Mouse (Mus musculus): ENCODE measurements around the gene Syngap1. TPM values are rescaled to one million over a fixed set of nuclear protein-coding genes. Genes with fewer than 3 reads are reported as not detected.
A peak's percentile ranks its signal among the peaks of the same experiment; 100 is the strongest.
"Not testable (repeated sequence)": the region's sequence is repeated elsewhere in the genome, so short reads cannot be mapped to it uniquely, and the experiment has no call there.

The Syngap1 gene
- 0.21 and 0.28 TPM in 2 replicates for polyA plus RNA-seq (2015; fragmentation: Nextera tagmentation; extraction: Ambion mirVana)

DNA sequence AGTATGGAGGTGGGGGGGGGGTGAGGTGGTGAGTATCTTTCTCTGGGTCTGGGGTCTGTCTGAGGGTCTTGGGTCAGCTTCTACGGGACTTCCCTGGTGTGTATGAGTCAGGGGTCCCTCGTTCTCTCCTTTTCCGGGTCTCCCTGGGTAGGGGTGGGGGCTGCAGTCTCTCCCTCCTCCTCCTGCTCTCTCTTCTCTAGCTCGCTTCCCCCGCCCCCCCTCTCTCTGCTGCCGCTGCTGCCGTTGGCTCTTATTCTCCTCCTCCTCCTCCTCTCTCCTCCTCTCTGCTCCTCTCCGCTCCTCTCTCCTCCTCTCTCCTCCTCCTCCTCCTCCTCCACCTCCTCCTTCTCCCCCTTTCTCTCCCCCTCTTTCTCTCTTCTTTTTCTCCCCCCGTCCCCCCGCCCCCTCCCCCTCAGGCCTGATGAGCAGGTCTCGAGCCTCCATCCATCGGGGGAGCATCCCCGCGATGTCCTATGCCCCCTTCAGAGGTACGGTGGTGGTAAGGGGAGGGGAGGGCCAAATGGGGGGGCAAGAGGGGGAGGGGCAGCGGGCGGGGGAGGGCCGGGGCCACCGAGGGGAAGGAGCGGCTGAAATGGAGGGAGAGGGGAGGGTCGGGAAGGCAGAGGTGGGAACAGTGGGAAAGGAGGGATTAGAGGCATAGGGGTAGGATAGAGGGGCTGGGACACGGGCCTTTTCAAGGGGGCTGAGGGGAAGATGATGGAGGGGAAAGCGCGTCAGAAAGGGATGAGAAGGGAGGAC lies at the start of gene Syngap1:
Gene Syngap1 (plus strand): TSS at position 223 of the 759 bp plus-strand sequence.
- Histone ChIP-seq H3K9me3 (replicated peaks) (no peaks in the 10 kb centered on the region), H3K36me3 (replicated peaks) (peaks cover 16% of the 10 kb centered on the region), H3K4me1 (replicated peaks) (peaks cover 59% of the 10 kb centered on the region), H3K4me2 (peak within 1 kb of the TSS; percentile 97), H3K27me3 (peaks cover 14% of the 10 kb centered on the region; the same call in 1 of the 2 replicates), H3K4me3 (replicated peaks) (peak within 1 kb of the TSS; percentile 77), H3K9ac (peak within 1 kb of the TSS; percentile 83), H3K27ac (replicated peaks) (peak within 1 kb of the TSS; percentile 96)
- WGBS (ENCODE audit: insufficient replicate concordance) = 8% methylated on average over 19 of the region's 24 CpGs
- ATAC-seq (ENCODE audit: insufficient read depth) = no peak

DNA sequence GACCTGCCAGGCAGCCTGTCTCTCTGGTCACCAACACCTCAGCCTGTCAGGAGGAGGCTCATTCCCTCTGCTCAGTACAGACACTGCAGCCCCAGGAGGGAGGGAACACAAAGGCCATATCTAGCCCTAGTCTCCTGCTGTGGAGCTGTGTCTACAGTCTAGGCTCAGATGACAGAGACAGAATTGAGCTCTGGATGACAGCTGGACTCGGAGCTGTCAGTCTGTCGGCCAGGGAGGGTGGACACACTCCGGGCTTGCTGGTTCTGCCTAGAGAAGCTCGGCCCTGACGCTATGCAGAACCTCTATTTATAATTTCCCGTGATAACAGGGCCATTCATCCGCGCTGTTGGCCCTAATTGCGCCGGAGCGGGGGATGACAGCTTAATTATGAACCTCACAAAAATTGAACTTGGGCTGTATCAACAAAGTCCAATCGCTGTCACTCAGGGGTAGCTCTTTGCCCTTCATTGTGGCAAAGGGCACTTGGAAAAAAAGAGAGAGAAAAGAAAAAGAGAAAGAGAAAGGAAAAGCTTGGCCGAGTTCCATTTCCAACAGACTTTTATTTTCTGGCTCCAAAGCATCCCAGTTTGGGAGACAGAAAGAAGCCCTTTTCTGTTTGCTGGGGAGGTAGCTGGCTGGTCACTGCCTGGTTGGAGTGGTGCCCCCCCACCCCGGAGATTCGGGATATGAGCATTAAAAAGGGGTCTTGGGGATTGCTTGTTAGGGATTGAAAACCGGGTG lies 48.2 kb upstream of the Syngap1 start:
- H3K4me3 ChIP-seq (replicated peaks) = no peak overlapping the region
- no peaks in the 10 kb centered on the region for H3K9me3 ChIP-seq (replicated peaks)
- H3K27ac ChIP-seq (replicated peaks) = no peak overlapping the region
- no peaks in the 10 kb centered on the region for H3K36me3 ChIP-seq (replicated peaks)
- no peaks in the 10 kb centered on the region for H3K4me1 ChIP-seq (replicated peaks)
- 55% methylated on average over 16 of the region's 16 CpGs for WGBS (ENCODE audit: insufficient replicate concordance)
- 0 out of 2 replicates have a peak, but pooled peaks have one; percentile 25 for ATAC-seq (ENCODE audit: insufficient read depth)
- no peak overlapping the region for H3K9ac ChIP-seq
- H3K4me2 ChIP-seq = no peak overlapping the region
- H3K27me3 ChIP-seq = peaks cover 27% of the 10 kb centered on the region

GRCm38 (mm10) chr17:26893492-26893891 lies 47.6 kb upstream of the Syngap1 start:
- no peak for ATAC-seq (ENCODE audit: insufficient read depth)
- Histone ChIP-seq H3K4me2 (no peak overlapping the region), H3K9me3 (replicated peaks) (no peaks in the 10 kb centered on the region), H3K4me1 (replicated peaks) (no peaks in the 10 kb centered on the region), H3K36me3 (replicated peaks) (no peaks in the 10 kb centered on the region), H3K4me3 (replicated peaks) (no peak overlapping the region), H3K9ac (no peak overlapping the region), H3K27ac (replicated peaks) (no peak overlapping the region), H3K27me3 (peaks cover 28% of the 10 kb centered on the region; the same call in 1 of the 2 replicates)
- 53% methylated on average over 6 of the region's 6 CpGs for WGBS (ENCODE audit: insufficient replicate concordance)

DNA sequence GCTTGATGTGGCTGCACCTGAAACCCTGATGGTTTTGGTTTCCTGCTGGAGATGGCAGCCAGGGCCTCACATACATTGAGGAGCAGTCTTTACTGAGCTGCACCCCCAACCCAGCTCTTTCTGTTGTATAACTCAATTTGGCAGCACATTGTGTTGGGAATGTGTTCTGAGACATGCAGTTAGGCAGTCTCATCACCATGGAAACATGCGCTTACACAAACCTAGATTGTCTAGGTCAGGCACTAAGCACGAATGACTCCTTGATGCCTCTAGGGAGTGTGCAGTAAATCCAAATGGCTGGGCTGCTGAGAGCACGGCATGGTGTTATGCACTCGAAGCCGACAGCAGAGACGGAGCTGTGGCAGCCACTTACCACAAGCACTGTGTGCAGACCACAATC lies 46.7 kb upstream of the Syngap1 start:
- H3K4me3 ChIP-seq (replicated peaks) = no peak overlapping the region

GRCm38 (mm10) chr17:26895578-26895977 lies 45.5 kb upstream of the Syngap1 start:
- 12% methylated on average over 10 of the region's 10 CpGs for WGBS (ENCODE audit: insufficient replicate concordance)
- H3K27ac ChIP-seq (replicated peaks) = no peak overlapping the region
- H3K36me3 ChIP-seq (replicated peaks) = no peaks in the 10 kb centered on the region
- H3K4me2 ChIP-seq = no peak overlapping the region
- H3K27me3 ChIP-seq = peaks cover 28% of the 10 kb centered on the region; the same call in 1 of the 2 replicates
- H3K9ac ChIP-seq = no peak overlapping the region
- ATAC-seq (ENCODE audit: insufficient read depth) = no peak
- H3K4me1 ChIP-seq (replicated peaks) = no peaks in the 10 kb centered on the region
- no peak overlapping the region for H3K4me3 ChIP-seq (replicated peaks)
- no peaks in the 10 kb centered on the region for H3K9me3 ChIP-seq (replicated peaks)

More for the DNA sequence above, 46.7 kb upstream of the Syngap1 start:
- no peak for ATAC-seq (ENCODE audit: insufficient read depth)
- WGBS (ENCODE audit: insufficient replicate concordance) = 74% methylated on average over 6 of the region's 6 CpGs
- Histone ChIP-seq H3K9ac (no peak overlapping the region), H3K36me3 (replicated peaks) (no peaks in the 10 kb centered on the region), H3K4me1 (replicated peaks) (no peaks in the 10 kb centered on the region), H3K9me3 (replicated peaks) (no peaks in the 10 kb centered on the region), H3K4me2 (no peak overlapping the region), H3K27ac (replicated peaks) (no peak overlapping the region), H3K27me3 (peaks cover 28% of the 10 kb centered on the region; the same call in 1 of the 2 replicates)

DNA sequence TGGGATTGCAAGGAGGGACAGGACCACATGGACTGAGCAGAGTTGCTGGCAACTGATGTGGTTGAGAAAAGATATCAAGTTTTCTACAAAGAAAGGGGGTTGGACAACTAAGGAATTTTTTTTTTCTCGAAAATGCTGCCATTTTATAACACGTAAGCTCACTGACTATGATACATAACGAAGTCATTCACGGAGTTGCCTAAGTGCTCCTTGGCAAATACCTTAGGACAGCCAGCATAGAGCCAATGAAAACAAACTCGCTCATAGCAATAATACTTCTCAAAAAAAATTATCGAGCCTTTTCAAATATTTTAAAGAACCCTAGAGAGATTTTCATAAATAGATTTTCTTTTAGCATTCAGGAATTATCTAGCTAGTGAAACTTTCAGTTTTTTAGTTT lies 40.1 kb upstream of the Syngap1 start:
- Histone ChIP-seq H3K27ac (replicated peaks) (no peak overlapping the region), H3K9ac (no peak overlapping the region), H3K4me1 (replicated peaks) (no peaks in the 10 kb centered on the region), H3K9me3 (replicated peaks) (no peaks in the 10 kb centered on the region), H3K27me3 (peaks cover 26% of the 10 kb centered on the region; the same call in 1 of the 2 replicates), H3K4me2 (no peak overlapping the region), H3K36me3 (replicated peaks) (no peaks in the 10 kb centered on the region), H3K4me3 (replicated peaks) (no peak overlapping the region)
- ATAC-seq (ENCODE audit: insufficient read depth) = no peak
- WGBS (ENCODE audit: insufficient replicate concordance) = 59% methylated on average over 6 of the region's 6 CpGs

DNA sequence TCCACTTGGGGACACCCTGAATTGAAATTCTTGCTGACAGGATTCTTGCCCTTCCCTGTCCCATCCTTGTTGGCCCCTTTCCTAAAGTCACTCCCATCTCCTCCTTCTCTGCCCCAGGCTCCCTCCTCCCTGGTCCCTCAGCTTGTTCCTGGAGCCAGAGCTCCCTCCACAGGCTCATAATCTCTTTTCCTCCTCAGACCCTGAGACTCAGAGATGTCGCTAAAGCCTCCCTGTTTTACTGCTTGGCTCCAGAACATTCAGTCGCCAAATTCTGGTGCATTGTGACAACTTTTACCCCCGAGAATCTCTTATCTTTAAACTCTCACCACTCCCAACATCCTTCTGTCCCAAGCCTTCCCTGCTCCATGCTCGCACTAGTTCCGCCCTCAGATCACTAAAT lies 36.7 kb upstream of the Syngap1 start:
- H3K27ac ChIP-seq (replicated peaks) = no peak overlapping the region
- no peak for ATAC-seq (ENCODE audit: insufficient read depth)
- H3K4me1 ChIP-seq (replicated peaks) = no peaks in the 10 kb centered on the region
- H3K4me3 ChIP-seq (replicated peaks) = no peak overlapping the region
- no peaks in the 10 kb centered on the region for H3K36me3 ChIP-seq (replicated peaks)
- peaks cover 3% of the 10 kb centered on the region; the same call in 1 of the 2 replicates for H3K9me3 ChIP-seq (replicated peaks)
- no peak overlapping the region for H3K4me2 ChIP-seq
- H3K27me3 ChIP-seq = 0 out of 2 replicates have a peak, but pooled peaks cover 10% of the 10 kb centered on the region
- H3K9ac ChIP-seq = no peak overlapping the region
- WGBS (ENCODE audit: insufficient replicate concordance) = 41% methylated on average over 5 of the region's 5 CpGs

GRCm38 (mm10) chr17:26907506-26907905 lies 33.5 kb upstream of the Syngap1 start:
- not testable (repeated sequence) for H3K9ac ChIP-seq; H3K27ac ChIP-seq (replicated peaks); ATAC-seq (ENCODE audit: insufficient read depth); H3K4me3 ChIP-seq (replicated peaks); H3K27me3 ChIP-seq; H3K4me2 ChIP-seq; H3K9me3 ChIP-seq (replicated peaks); H3K36me3 ChIP-seq (replicated peaks); H3K4me1 ChIP-seq (replicated peaks)
- 78% methylated on average over 15 of the region's 15 CpGs for WGBS (ENCODE audit: insufficient replicate concordance)

DNA sequence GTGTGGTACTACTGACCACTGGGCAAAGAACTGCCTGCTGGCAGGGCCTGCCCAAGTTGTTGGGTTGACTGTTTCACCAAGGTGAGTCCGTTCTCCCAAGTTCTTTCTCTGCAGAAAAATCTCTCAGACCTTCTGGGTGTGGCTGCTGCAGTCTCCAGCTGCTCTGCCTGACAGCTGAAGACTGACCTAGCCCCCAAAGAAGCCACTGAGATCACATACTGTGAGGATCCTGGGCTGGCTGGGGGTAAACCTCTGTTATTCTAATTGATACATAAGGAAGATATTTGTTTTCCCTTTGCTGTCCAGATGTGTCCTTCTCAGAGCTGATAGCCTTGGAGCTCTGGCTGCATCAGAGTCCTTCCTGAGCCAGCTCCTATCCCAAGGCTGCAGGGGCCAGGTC lies 25.8 kb upstream of the Syngap1 start:
- Histone ChIP-seq H3K36me3 (replicated peaks) (peaks cover 6% of the 10 kb centered on the region; the same call in 1 of the 2 replicates), H3K9me3 (replicated peaks) (no peaks in the 10 kb centered on the region), H3K27ac (replicated peaks) (no peak overlapping the region), H3K27me3 (no peaks in the 10 kb centered on the region), H3K4me3 (replicated peaks) (no peak overlapping the region), H3K9ac (no peak overlapping the region), H3K4me1 (replicated peaks) (peaks cover 22% of the 10 kb centered on the region), H3K4me2 (no peak overlapping the region)
- 49% methylated on average over 1 of the region's 1 CpGs for WGBS (ENCODE audit: insufficient replicate concordance)
- ATAC-seq (ENCODE audit: insufficient read depth) = no peak

DNA sequence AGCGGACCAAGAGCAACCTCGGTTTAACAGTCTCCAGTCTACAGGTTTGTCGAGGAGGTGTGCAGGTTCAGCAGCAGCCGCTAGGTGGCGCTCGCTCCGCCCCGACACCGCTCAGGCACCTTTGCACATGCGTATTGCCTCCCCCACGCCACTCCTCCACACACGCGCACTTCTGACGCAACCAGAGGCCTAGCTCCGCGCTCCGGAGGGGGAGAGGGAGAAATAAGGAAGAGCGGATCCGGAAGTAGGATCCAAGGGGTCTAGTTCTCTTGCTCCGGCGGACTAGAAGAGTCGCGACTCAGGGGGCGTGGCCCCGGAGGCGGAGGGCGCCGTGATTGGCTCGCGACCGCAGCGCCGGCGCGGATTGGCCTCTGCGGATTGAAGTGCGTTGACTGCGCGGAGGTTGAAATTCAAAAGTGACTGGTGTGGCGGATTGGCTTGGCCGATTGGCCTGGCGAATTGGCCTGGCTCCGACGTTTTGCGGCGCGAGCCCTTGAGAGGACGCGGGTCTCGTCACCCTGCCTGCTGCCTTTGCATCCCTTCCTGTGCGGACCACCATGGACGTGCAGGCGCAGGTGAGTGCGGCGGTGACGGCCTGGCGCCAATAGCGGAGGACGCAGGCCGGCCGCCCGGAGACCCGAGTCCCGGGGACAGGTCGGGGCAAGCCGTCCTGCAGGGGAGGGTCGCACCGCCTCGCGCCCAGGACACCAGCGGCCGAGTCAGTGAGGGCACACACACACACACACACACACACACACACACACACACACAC lies 24.2 kb upstream of the Syngap1 start, which contains the start of gene Kifc5b:
Gene Kifc5b (plus strand): TSS at position 381 of the 772 bp plus-strand sequence.
- Histone ChIP-seq H3K27me3 (no peaks in the 10 kb centered on the region), H3K4me2 (peak within 1 kb of the TSS; percentile 75), H3K36me3 (replicated peaks) (peaks cover 23% of the 10 kb centered on the region), H3K9ac (peak within 1 kb of the TSS; percentile 85), H3K27ac (replicated peaks) (peak within 1 kb of the TSS; percentile 92), H3K4me3 (replicated peaks) (peak within 1 kb of the TSS; percentile 82), H3K4me1 (replicated peaks) (peaks cover 22% of the 10 kb centered on the region), H3K9me3 (replicated peaks) (no peaks in the 10 kb centered on the region)
- ATAC-seq (ENCODE audit: insufficient read depth) = peak; percentile 96
- WGBS (ENCODE audit: insufficient replicate concordance) = under 1% methylated on average over 72 of the region's 72 CpGs
